Mouse (Mus musculus): ENCODE measurements around the gene Arrdc2. TPM values are rescaled to one million over a fixed set of nuclear protein-coding genes. Genes with fewer than 3 reads are reported as not detected.
A peak's percentile ranks its signal among the peaks of the same experiment; 100 is the strongest.

Arrdc2 gene
- polyA plus RNA-seq, 1 experiment from 2014 or later = 2.8 TPM

- Histone ChIP-seq H3K4me3 (ENCODE audit: control insufficient read depth in 1 of 2, insufficient read depth in 1 of 2, low read depth in 1 of 2, low read length in 2 of 2) (peak overlapping the region; percentile 39 to 69), H3K36me3 (ENCODE audit: control insufficient read depth, insufficient read depth, low read length) (peaks cover 10% of the 10 kb centered on the region), H3K9ac (ENCODE audit: low read length) (peak overlapping the region; percentile 78), H3K27me3 (ENCODE audit: control insufficient read depth, insufficient read depth, low read length) (peaks cover 32% of the 10 kb centered on the region), H3K4me1 (ENCODE audit: control insufficient read depth in 2 of 2, insufficient read depth in 2 of 2, low read length in 2 of 2) (peaks cover 20 to 33% of the 10 kb centered on the region in 2 experiments), H3K4me2 (ENCODE audit: low read length) (peak overlapping the region; percentile 95), H3K9me3 (ENCODE audit: control insufficient read depth, low read length) (no peaks in the 10 kb centered on the region), H3K27ac (replicated peaks in 1 of 2; ENCODE audit: control insufficient read depth in 1 of 2, insufficient read depth in 1 of 2, low read depth in 2 of 2, low read length in 2 of 2) (peak overlapping the region in 1 of 2 experiments; percentile 84; a peak in 2 of 4 replicates)
- no peak for ATAC-seq (ENCODE audit: insufficient number of reproducible peaks, insufficient read depth, low FRiP score, low read depth)
- 2% methylated on average over 46 of the region's 46 CpGs for WGBS
These were observed 24.6 kb upstream of the Arrdc2 start for GRCm38 (mm10) chr8:70863956-70864711.

GRCm38 (mm10) chr8:70862824-70863641 lies 23.5 kb upstream of the Arrdc2 start, which contains the start of gene Kcnn1:
TSS of gene Kcnn1 (minus strand) at chr8:70863258.
- 1% methylated on average over 55 of the region's 55 CpGs for WGBS
- peaks cover 20 to 32% of the 10 kb centered on the region in 2 experiments for H3K4me1 ChIP-seq (ENCODE audit: control insufficient read depth in 2 of 2, insufficient read depth in 2 of 2, low read length in 2 of 2)
- peaks cover 5% of the 10 kb centered on the region for H3K36me3 ChIP-seq (ENCODE audit: control insufficient read depth, insufficient read depth, low read length)
- 0 out of 4 replicates have a peak within 1 kb of the TSS, but pooled peaks of 1 of the 2 experiments have one; percentile 84 for H3K27ac ChIP-seq (replicated peaks in 1 of 2; ENCODE audit: control insufficient read depth in 1 of 2, insufficient read depth in 1 of 2, low read depth in 2 of 2, low read length in 2 of 2)
- H3K27me3 ChIP-seq (ENCODE audit: control insufficient read depth, insufficient read depth, low read length) = peaks cover 32% of the 10 kb centered on the region
- H3K4me2 ChIP-seq (ENCODE audit: low read length) = peak within 1 kb of the TSS; percentile 95
- H3K4me3 ChIP-seq (ENCODE audit: control insufficient read depth in 1 of 2, insufficient read depth in 1 of 2, low read depth in 1 of 2, low read length in 2 of 2) = peak within 1 kb of the TSS; percentile 53 to 69
- peak within 1 kb of the TSS; percentile 78 for H3K9ac ChIP-seq (ENCODE audit: low read length)
- ATAC-seq (ENCODE audit: insufficient number of reproducible peaks, insufficient read depth, low FRiP score, low read depth) = no peak
- no peaks in the 10 kb centered on the region for H3K9me3 ChIP-seq (ENCODE audit: control insufficient read depth, low read length)

- Histone ChIP-seq H3K36me3 (ENCODE audit: control insufficient read depth, insufficient read depth, low read length) (no peaks in the 10 kb centered on the region), H3K4me1 (ENCODE audit: control insufficient read depth in 2 of 2, insufficient read depth in 2 of 2, low read length in 2 of 2) (peaks cover 0 to 5% of the 10 kb centered on the region in 2 experiments; a peak in 1 of 4 replicates), H3K27ac (replicated peaks in 1 of 2; ENCODE audit: control insufficient read depth in 1 of 2, insufficient read depth in 1 of 2, low read depth in 2 of 2, low read length in 2 of 2) (no peak overlapping the region), H3K9ac (ENCODE audit: low read length) (no peak overlapping the region), H3K4me2 (ENCODE audit: low read length) (no peak overlapping the region), H3K9me3 (ENCODE audit: control insufficient read depth, low read length) (no peaks in the 10 kb centered on the region), H3K4me3 (ENCODE audit: control insufficient read depth in 1 of 2, insufficient read depth in 1 of 2, low read depth in 1 of 2, low read length in 2 of 2) (no peak overlapping the region), H3K27me3 (ENCODE audit: control insufficient read depth, insufficient read depth, low read length) (peaks cover 16% of the 10 kb centered on the region)
- WGBS = 30% methylated on average over 4 of the region's 4 CpGs
- no peak for ATAC-seq (ENCODE audit: insufficient number of reproducible peaks, insufficient read depth, low FRiP score, low read depth)
These were observed 18.0 kb upstream of the Arrdc2 start for GRCm38 (mm10) chr8:70857516-70857915.

- H3K4me2 ChIP-seq (ENCODE audit: low read length) = peak overlapping the region; percentile 80
- H3K36me3 ChIP-seq (ENCODE audit: control insufficient read depth, insufficient read depth, low read length) = no peaks in the 10 kb centered on the region
- H3K27me3 ChIP-seq (ENCODE audit: control insufficient read depth, insufficient read depth, low read length) = peaks cover 7% of the 10 kb centered on the region
- ATAC-seq (ENCODE audit: insufficient number of reproducible peaks, insufficient read depth, low FRiP score, low read depth) = peak; percentile 57; the same call in 1 of the 2 replicates
- WGBS = 10% methylated on average over 24 of the region's 33 CpGs
- H3K9me3 ChIP-seq (ENCODE audit: control insufficient read depth, low read length) = no peaks in the 10 kb centered on the region
- no peak overlapping the region for H3K27ac ChIP-seq (replicated peaks in 1 of 2; ENCODE audit: control insufficient read depth in 1 of 2, insufficient read depth in 1 of 2, low read depth in 2 of 2, low read length in 2 of 2)
- H3K9ac ChIP-seq (ENCODE audit: low read length) = peak overlapping the region; percentile 68
- no peaks in the 10 kb centered on the region for H3K4me1 ChIP-seq (ENCODE audit: control insufficient read depth in 2 of 2, insufficient read depth in 2 of 2, low read length in 2 of 2)
- H3K4me3 ChIP-seq (ENCODE audit: control insufficient read depth in 1 of 2, insufficient read depth in 1 of 2, low read depth in 1 of 2, low read length in 2 of 2) = peak overlapping the region; percentile 40 to 42
These were observed 17.1 kb upstream of the Arrdc2 start for GRCm38 (mm10) chr8:70856541-70857197.

GRCm38 (mm10) chr8:70856028-70856427 lies 16.5 kb upstream of the Arrdc2 start:
- Histone ChIP-seq H3K27me3 (ENCODE audit: control insufficient read depth, insufficient read depth, low read length) (0 out of 2 replicates have a peak, but pooled peaks cover 3% of the 10 kb centered on the region), H3K36me3 (ENCODE audit: control insufficient read depth, insufficient read depth, low read length) (no peaks in the 10 kb centered on the region), H3K4me1 (ENCODE audit: control insufficient read depth in 2 of 2, insufficient read depth in 2 of 2, low read length in 2 of 2) (no peaks in the 10 kb centered on the region), H3K4me3 (ENCODE audit: control insufficient read depth in 1 of 2, insufficient read depth in 1 of 2, low read depth in 1 of 2, low read length in 2 of 2) (no peak overlapping the region), H3K27ac (replicated peaks in 1 of 2; ENCODE audit: control insufficient read depth in 1 of 2, insufficient read depth in 1 of 2, low read depth in 2 of 2, low read length in 2 of 2) (no peak overlapping the region), H3K9ac (ENCODE audit: low read length) (no peak overlapping the region), H3K4me2 (ENCODE audit: low read length) (no peak overlapping the region), H3K9me3 (ENCODE audit: control insufficient read depth, low read length) (no peaks in the 10 kb centered on the region)
- ATAC-seq (ENCODE audit: insufficient number of reproducible peaks, insufficient read depth, low FRiP score, low read depth) = no peak
- 59% methylated on average over 5 of the region's 5 CpGs for WGBS

GRCm38 (mm10) chr8:70853863-70854262 lies 14.3 kb upstream of the Arrdc2 start:
- no peaks in the 10 kb centered on the region for H3K9me3 ChIP-seq (ENCODE audit: control insufficient read depth, low read length)
- H3K4me1 ChIP-seq (ENCODE audit: control insufficient read depth in 2 of 2, insufficient read depth in 2 of 2, low read length in 2 of 2) = no peaks in the 10 kb centered on the region
- WGBS = 64% methylated on average over 2 of the region's 2 CpGs
- H3K27ac ChIP-seq (replicated peaks in 1 of 2; ENCODE audit: control insufficient read depth in 1 of 2, insufficient read depth in 1 of 2, low read depth in 2 of 2, low read length in 2 of 2) = no peak overlapping the region
- no peak overlapping the region for H3K4me3 ChIP-seq (ENCODE audit: control insufficient read depth in 1 of 2, insufficient read depth in 1 of 2, low read depth in 1 of 2, low read length in 2 of 2)
- no peaks in the 10 kb centered on the region for H3K36me3 ChIP-seq (ENCODE audit: control insufficient read depth, insufficient read depth, low read length)
- no peak overlapping the region for H3K9ac ChIP-seq (ENCODE audit: low read length)
- no peak overlapping the region for H3K4me2 ChIP-seq (ENCODE audit: low read length)
- 0 out of 2 replicates have a peak, but pooled peaks cover 3% of the 10 kb centered on the region for H3K27me3 ChIP-seq (ENCODE audit: control insufficient read depth, insufficient read depth, low read length)
- ATAC-seq (ENCODE audit: insufficient number of reproducible peaks, insufficient read depth, low FRiP score, low read depth) = no peak

- H3K27me3 ChIP-seq (ENCODE audit: control insufficient read depth, insufficient read depth, low read length) = 0 out of 2 replicates have a peak, but pooled peaks cover 7% of the 10 kb centered on the region
- no peak overlapping the region for H3K4me3 ChIP-seq (ENCODE audit: control insufficient read depth in 1 of 2, insufficient read depth in 1 of 2, low read depth in 1 of 2, low read length in 2 of 2)
- no peaks in the 10 kb centered on the region for H3K4me1 ChIP-seq (ENCODE audit: control insufficient read depth in 2 of 2, insufficient read depth in 2 of 2, low read length in 2 of 2)
- no peak overlapping the region for H3K27ac ChIP-seq (replicated peaks in 1 of 2; ENCODE audit: control insufficient read depth in 1 of 2, insufficient read depth in 1 of 2, low read depth in 2 of 2, low read length in 2 of 2)
- H3K36me3 ChIP-seq (ENCODE audit: control insufficient read depth, insufficient read depth, low read length) = no peaks in the 10 kb centered on the region
- WGBS = 87% methylated on average over 41 of the region's 41 CpGs
- no peak for ATAC-seq (ENCODE audit: insufficient number of reproducible peaks, insufficient read depth, low FRiP score, low read depth)
- H3K4me2 ChIP-seq (ENCODE audit: low read length) = no peak overlapping the region
- H3K9ac ChIP-seq (ENCODE audit: low read length) = no peak overlapping the region
- no peaks in the 10 kb centered on the region for H3K9me3 ChIP-seq (ENCODE audit: control insufficient read depth, low read length)
These were observed 13.2 kb upstream of the Arrdc2 start for GRCm38 (mm10) chr8:70852595-70853231.
